Mouse (Mus musculus): ENCODE measurements around the gene Acaa1a.
A peak's percentile ranks its signal among the peaks of the same experiment; 100 is the strongest.

The Acaa1a gene

DNA sequence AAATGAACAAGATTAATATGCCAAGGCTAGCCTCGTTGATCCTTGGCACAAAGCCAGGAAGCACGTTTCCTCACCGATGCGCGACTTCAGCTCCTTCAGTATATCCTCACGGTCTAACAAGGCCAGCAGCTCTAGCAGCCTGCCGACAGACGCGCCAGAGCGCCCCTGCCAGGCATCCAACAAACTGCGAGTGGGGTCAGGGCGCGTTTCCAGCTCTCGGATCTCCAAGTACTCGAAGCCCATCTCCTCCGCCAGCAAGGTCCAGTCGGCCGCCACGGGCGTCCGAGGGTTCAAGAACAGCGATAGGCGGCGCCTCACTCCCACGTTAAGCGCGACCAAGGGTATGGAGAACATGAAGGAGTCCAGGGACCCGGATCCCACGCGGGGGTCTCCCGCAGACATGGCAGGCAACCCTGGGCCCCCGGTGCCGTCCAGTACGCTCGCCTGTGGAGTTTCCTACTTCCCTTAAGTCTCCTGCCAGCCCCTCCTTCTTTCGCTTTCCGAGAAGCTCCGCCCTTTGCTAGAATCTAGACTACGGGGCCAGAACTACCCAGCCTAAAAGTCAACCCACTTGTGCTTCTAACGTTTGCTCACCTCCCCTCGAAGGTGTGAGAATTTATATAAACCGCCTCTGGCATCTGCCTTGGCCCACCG, at the start of gene Acaa1a:
Acaa1a (plus strand) TSS at position 119 of the 654 bp plus-strand sequence.
- DNase-seq (ENCODE audit: low spot score in 2 of 2), result peak in 1 of 2 experiments; percentile 21

DNA sequence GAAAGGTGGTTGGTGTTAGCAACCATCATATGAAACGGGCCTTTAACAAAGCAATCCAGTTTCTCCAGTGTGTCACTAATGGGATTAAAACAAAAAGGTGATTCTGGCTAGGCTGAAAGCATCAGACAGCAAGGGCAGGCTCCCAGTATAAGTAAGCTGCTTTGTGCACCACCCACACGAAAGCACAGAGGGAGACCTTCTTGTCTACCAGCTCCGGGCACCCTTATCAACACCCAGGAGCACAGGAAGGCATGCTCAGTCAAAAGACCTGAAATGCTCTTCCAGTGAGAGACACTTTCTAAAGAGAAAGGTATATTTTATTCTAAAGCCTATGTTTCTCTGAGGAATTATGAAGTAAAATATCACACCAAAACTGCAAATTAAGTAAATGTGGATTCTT, 48.7 kb upstream of the Acaa1a start:
- no peak for DNase-seq (ENCODE audit: low spot score in 2 of 2)

DNA sequence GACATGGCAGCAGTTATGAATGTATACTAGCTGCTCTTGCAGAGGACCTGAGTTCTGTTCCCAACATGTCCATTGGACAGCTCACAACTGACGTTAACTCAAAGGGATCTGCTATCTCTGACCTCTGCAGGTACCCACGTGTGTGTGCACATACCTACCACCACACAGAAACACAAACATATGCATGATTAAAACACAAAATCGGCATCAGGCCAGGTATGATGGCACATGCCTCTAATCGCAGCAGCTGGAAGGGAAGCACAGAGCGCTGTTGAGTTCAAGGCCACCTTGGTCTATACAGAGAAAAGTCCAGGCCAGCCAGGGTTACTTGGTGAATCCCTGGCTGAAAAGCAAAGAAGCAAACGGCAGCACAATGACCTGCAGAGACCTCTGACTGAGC, 41.8 kb upstream of the Acaa1a start:
- DNase-seq (ENCODE audit: low spot score in 2 of 2), result no peak

DNA sequence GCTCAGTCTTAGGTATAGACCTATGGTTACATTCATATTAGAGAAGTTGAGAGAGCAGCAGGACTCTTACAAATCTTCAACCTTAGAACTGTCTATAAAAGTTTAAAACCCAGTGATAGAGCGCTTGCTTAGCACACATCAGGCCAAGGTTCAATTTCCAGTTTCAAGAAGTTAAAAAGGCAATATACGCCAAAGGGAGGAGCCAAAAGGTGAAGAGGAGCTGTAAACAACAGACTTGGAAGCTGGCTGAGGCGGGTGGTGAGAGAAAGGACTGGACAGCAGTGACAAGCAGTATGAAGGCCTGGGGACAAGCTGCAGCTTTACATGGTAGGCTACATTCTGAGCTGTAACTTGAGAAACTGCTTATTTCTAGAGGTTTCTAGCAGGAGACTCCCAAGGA, 40.9 kb upstream of the Acaa1a start:
- DNase-seq (ENCODE audit: low spot score in 2 of 2), result no peak

DNA sequence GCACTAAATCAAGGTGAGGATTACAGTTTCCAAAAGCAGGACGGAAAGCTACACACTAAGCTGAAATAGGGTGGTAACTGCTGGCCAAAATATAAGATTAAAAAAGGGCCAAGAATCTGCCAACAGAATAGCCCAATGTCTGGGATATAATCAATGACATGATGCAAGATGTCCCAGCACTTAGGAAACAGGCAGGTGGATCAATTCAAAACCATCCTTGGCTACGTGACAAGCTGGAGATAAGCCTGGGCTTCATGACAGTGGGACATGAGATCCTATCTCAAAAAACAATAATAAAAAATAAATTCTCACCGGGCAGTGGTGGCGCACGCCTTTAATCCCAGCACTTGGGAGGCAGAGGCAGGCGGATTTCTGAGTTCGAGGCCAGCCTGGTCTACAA, 33.6 kb upstream of the Acaa1a start:
- no peak for DNase-seq (ENCODE audit: low spot score in 2 of 2)

DNA sequence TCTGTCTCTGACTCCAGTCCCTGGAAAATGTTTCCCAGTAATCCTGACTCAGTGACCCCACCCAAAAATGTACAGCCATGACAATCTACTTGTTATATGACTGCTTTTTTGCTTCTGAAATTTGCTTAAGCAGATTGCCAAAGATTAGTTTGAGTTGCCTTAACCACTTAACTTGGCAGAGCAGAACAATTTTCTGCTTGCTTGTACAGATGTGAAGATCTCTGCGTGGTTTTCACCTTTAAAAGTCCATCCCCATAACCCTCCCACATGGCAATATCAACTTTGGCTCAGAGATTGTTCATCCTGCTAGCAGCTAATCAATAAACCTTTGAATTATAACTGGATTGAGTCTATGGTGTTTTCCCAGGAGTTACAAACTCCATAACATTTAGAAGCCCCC, 30.4 kb upstream of the Acaa1a start:
- no peak for DNase-seq (ENCODE audit: low spot score in 2 of 2)

DNA sequence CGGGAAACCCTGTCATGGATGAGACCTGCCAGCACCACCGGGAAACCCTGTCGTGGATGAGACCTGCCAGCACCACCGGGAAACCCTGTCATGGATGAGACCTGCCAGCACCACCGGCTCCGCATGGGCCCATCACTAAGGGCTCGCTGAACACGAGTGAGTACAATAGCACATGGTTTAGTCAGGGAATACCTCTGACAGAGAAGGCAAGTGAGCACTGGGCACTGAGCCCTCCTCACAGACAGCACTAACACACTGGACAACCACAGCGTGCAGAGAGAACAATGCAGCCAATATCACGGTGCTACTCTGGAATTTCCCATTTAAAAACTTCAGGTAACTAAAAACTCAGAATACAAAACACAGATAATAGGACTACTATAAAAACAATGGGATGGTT, 26.4 kb upstream of the Acaa1a start:
- DNase-seq (ENCODE audit: low spot score in 2 of 2), result no peak

DNA sequence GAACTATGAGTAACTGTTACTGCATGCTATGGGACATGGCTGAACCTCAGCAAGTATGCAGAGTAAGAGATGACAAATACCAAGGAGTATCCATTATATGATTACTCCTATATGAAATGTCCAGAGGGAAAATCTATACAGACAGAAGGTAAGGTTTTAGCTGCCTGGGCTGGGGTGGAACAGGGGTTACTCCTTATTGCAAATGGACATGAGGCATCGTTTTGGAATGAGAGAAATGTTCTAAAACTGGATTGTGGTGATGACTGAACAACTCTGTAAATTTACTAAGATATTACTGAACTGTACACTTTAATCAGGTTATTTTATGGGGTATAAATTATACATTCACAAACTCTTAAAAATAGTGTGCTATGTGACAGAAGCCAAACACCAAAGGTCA, 20.6 kb upstream of the Acaa1a start:
- no peak for DNase-seq (ENCODE audit: low spot score in 2 of 2)

DNA sequence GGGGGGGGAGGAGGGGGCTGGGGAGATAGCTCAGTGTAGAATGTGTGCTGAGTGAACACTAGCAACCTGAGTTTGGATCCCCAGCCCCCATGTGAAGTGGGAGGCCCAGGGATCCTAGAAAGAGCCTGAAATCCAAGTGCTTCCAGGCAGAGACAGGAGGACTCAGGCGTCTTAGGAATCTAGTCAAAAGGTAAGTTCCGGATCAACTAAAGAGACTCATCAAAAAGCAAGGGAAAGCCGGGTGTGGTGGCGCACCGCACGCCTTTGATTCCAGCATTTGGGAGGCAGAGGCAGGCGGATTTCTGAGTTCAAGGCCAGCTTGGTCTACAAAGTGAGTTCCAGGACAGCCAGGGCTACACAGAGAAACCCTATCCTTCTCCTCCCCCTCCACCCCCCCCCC, 19.0 kb upstream of the Acaa1a start:
- DNase-seq (ENCODE audit: low spot score in 2 of 2), result no peak

DNA sequence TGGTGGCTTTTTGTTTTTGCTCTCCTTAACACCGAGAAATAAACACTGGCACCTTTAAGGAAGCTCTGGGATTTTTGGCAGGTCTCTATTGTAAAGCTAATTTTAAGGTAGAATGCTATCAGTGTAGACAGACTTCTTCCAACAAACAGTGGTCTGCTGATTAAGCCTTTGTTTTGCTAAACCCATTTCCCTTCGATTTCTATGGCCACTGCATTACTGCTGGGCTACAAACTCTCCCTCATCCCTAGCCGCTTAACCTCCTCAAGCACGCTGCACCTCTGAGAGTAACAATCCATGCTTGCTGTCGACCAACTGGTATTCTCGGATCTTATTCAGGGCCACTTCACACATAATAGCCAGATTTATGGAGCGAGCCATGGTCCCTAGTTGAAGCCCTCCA, 18.5 kb upstream of the Acaa1a start:
- DNase-seq (ENCODE audit: low spot score in 2 of 2), result no peak

DNA sequence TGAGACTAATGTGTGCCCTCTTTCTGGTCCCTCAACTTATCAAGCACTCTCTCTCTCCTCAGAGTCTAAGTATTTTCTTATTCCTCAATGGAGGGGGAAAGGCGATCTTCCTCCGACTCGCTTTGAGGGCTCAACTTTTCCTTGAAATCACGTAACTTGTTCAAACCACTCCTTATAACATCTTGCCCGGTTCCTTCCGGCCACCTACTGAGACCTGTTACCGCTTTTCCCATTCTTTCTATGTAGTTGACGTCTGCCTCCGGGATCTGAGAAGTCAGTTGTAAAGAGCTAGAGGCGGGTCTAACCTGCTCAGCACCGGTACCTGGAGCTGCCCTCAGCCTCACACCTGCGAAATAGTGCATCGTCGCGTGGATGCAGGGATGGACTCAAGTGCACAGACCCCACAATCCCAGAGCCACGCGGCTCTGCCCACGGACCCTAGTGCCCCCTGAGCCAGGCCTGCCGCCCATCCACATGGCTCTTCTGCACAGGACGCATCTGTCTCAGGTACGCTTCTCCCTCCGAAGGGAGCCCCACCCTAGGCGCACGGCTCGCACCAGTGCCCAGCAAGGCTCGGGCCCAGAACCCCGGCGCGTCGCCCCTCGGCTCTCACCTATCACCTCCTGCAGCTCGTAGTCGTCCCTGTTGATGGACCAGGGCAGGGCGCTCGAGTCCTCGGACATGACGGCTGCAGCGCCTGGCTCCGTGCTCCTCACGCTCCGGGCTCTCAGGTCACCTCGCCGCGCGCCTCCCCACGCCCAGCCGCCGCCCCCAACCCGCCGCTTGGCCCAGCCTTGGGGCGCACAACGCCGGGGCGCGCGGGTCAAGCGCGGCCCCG, 17.9 kb upstream of the Acaa1a start:
- DNase-seq (ENCODE audit: low spot score in 2 of 2), result peak in 1 of 2 experiments; percentile 15

DNA sequence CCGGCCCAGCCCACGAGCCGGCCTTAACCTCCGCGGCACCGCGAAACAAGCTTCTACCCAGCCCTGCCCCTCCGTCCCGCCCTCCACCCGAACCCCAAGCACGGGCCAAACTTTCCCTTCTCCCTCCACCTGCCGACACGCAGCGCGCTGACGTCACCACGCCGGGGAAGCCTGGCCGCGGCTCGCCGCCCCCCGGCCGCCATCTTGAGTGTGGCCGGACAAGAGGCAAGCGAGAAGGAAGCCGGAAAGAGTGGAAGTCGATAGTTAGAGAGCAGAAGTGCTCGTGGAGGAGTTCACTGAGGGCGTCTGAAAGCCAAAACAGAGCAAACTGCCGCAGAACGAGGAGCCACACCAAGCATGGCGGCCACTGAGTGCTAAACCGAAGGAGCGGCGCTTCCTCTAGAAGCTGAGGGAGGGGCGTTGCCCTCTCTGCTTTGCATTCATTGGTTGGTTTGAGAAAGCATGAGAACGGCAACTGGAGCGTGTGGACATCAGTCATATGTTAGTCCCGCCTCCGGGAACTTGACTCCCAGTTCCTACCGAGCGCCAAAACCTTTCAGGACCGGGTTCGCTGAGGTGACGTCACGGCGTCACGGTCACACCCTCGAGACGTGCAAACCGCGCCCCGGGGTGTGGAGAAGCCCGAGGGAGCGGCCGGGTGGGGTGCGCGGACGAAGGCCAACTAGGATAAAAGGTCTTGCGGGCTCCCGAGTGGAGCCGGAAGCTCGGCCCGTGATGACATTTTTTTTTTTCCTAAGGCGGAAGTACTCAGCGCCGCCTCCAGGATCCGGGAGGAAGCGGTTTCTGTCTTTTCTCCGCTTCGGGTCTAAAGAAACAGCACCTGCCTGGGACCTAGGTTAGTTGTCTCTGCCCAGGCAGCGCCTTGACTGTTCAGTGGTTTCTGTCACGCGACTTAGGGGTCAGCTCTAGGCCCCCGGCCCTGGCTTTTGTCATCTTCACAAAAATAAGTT, 16.9 kb upstream of the Acaa1a start, which contains the start of gene Oxsr1:
Oxsr1 (minus strand) TSS at position 139 of the 971 bp plus-strand sequence.
- DNase-seq (ENCODE audit: low spot score in 2 of 2), result peak; percentile 99

DNA sequence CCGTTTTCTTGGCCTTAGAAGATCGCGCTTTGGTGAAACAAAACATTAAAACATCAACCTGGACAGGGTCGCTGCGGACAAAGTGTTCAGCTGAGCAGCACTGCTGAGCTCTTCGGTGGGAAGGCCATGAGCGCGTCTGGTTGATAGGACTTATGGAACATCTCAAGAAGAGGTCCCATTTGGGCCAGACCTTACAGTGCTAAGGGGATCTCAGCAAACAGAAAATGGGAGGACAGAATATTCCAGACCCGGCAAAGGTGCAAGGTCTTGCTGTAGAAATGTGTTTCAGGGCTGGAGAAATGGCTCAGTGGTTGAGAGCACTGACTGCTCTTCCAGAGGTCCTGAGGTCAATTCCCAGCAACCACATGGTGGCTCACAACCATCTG, 16.2 kb upstream of the Acaa1a start:
- no peak for DNase-seq (ENCODE audit: low spot score in 2 of 2)

DNA sequence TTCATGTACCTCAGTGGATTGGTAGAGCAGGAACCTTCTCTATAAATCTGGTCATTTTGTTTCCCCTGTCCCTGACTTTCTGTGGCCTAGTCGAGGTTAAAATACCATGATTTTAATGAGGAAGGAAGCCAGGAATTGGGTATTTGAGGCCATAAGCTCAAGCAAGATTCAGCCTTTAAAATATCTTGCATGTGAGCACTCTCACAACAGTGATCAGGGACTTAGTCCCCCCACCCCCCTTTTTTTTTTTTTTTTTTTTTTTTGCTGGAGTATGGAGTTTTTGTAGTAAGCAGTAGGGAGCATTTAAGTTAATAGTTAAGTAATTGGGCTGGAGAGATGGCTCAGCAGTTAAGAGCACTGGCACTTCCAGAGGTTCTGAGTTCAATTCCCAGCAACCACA, 15.3 kb upstream of the Acaa1a start:
- DNase-seq (ENCODE audit: low spot score in 2 of 2), result no peak

DNA sequence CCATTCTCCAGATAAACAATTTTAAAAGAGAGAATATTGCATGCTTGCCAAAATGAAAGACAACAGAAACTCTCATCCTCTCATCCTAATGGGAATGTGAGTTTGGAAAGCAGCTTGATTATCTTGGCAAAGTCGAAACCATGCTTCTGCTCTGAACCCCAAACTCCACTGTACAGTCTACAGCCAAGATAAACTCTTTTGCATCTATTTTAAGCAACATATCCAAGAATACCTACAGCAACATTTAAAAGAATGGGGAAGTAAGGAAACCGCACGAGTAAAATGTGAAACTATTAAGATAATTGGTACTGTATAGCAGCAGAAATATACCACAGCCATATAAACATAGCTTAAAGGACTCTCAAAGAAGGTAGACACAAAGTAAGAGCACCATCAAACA, 11.0 kb upstream of the Acaa1a start:
- DNase-seq (ENCODE audit: low spot score in 2 of 2), result no peak

DNA sequence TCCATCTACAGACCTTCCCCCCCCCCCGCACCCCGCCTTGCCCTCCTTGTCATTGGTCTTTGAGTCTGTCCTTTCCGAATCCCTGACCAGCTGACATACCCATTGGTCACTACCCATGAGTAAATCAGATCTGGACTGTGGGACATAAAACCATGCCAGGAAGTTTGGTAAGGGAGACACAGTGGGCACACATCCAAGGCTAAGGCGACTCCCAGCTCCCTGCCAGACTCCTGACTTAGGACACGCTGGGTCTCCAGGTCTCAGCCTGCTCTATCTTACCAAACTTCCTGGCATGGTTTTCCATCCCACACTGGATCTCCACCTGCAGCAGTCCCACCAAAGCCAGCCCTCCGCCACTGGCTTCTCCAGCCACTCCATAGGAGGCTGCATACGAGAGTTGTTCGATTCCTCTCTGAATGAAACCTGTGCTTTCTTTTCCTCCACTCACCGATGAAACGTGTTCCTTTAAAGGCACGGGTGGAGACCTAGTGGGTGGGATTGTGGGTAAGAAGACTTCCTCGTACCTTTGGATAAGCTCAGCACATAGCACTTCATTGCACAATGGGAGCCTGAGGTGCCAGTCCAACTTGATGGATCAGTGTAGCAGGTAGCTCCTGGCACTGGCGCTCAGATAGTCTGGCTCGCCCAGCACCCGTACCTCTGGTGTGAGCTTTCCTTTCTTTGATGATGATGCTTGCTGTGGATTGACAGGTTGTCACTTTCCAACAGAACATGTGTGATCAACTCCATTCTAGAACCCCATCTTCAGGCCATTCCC, 9.1 kb upstream of the Acaa1a start:
- DNase-seq (ENCODE audit: low spot score in 2 of 2), result no peak

DNA sequence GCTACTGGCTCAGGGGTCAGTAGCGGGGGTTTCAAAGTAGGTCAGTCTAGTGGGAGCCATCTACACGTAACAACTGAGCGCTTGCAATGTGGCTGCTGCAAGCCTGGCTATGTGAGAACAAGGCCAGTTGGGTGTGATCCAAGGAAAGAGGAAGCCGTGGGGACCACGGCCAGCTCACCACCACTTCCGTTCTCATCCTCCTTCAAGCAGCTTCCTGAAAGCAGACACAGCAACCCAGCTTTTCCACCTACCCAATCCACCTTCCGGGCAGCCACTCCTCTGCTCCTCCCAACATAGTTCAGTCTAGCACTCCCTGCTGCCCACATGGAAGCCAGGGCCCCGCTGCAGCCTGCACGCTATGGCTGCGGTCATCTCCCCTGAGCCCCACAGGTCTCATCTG, 5.2 kb upstream of the Acaa1a start:
- DNase-seq (ENCODE audit: low spot score in 2 of 2), result peak; percentile 46 to 59

DNA sequence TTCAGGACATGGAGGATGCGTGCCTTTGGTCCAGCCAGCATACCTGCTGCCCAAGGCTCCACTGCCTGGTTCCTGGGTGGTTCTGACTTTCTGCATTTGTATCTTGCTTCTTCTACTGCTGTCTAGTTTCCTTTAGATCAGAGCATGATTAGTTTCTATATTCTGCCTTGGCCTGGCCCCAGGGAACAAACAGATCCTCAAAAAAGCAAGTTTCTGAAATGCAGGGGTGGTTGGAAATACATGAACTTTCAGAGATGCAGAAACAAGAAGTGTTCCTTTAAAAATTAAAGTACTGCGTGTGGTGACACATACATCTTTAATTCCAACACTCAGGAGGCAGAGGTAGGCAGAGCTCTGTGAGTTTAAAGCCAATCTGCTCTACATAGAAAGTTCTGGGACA, 4.6 kb upstream of the Acaa1a start:
- peak; percentile 24 to 36 for DNase-seq (ENCODE audit: low spot score in 2 of 2)

DNA sequence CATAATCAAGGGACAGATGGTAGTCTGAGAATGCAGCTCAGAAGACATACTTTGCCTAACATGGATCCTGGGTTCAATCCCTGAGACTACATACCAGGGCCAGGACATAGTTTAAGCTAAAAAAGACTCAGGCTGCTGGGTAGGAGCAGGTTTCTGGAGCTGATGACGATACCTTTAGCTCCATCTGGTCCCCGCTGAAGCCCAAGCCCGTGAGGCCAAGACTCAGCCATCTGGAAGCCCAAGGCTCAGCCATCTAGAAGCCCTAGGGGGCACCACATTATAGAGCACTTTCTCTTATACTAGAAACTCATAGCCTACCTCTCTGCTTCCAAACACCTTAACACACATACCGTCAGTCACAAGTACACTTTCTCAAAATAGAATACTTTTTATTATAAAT, 3.9 kb upstream of the Acaa1a start:
- no peak for DNase-seq (ENCODE audit: low spot score in 2 of 2)

DNA sequence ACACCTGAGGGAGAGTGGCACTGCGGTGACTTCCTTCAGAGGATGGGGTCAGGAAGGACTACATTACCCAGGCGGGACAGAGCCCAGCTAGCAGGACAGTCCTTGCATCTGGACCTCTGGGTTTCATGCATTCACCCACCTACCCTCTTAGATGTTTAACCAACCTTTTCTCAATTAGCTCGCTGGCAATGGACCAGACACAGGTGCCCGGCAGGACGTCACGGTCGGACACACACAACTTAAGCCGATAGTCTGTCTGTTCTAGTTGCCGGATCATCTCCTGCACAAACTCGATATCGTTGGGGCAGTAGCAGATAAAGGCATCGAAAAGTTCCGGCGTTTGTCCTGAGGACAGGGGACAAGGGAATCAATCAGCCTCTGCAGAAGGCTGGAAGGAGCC, 1.6 kb upstream of the Acaa1a start:
- DNase-seq (ENCODE audit: low spot score in 2 of 2), result no peak

DNA sequence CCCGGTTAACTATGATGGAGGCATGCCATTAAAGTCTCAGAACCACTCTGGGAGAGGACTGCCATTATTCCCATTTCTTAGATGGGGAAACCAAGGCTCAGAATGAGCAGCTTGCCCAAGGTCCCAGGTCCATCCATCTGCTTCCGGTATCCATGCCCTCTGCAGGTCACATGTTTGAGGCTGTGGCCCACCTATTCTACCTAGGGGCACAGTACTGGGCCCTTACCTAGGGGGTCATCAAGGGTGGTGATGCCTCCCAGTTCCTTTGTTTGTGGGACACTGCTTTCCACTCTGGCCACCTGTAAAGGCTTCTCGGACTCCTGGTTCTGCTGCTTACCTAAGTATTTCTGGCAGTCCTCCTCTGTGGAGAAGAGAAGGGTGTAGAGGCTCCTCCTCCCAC, 1.1 kb upstream of the Acaa1a start:
- no peak for DNase-seq (ENCODE audit: low spot score in 2 of 2)
